Mouse (Mus musculus): ENCODE measurements at regions not wholly inside any gene's neighbourhood (a gene's known extent, or its start where the extent isn't known, plus 50 kb on each side); places are given as distances from the start of the nearest gene placed in this dataset.

GRCm38 (mm10) chr3:139780054-139780453 lies 574.6 kb downstream of the Stpg2 start:
- no peak for DNase-seq

- DNase-seq, result no peak
These were observed 577.9 kb downstream of the Stpg2 start for GRCm38 (mm10) chr3:139783406-139783805.

GRCm38 (mm10) chr3:139786510-139786909 lies 581.0 kb downstream of the Stpg2 start:
- no peak for DNase-seq

GRCm38 (mm10) chr3:139788854-139789253 lies 583.4 kb downstream of the Stpg2 start:
- no peak for DNase-seq

GRCm38 (mm10) chr3:139796685-139797084 lies 591.2 kb downstream of the Stpg2 start:
- no peak for DNase-seq

- DNase-seq, result no peak
These were observed 593.6 kb downstream of the Stpg2 start for GRCm38 (mm10) chr3:139799059-139799458.

GRCm38 (mm10) chr3:139802716-139803710 lies 597.5 kb downstream of the Stpg2 start:
- no peak for DNase-seq

- no peak for DNase-seq
These were observed 622.5 kb downstream of the Stpg2 start for GRCm38 (mm10) chr3:139828014-139828413.

GRCm38 (mm10) chr3:139828581-139828980 lies 623.1 kb downstream of the Stpg2 start:
- DNase-seq, result no peak

- no peak for DNase-seq
These were observed 627.1 kb downstream of the Stpg2 start for GRCm38 (mm10) chr3:139832599-139832998.

- DNase-seq, result no peak
These were observed 636.5 kb downstream of the Stpg2 start for GRCm38 (mm10) chr3:139842015-139842414.

GRCm38 (mm10) chr3:139842988-139843605 lies 637.6 kb downstream of the Stpg2 start:
- no peak for DNase-seq

- DNase-seq, result no peak
These were observed 638.9 kb downstream of the Stpg2 start for GRCm38 (mm10) chr3:139844443-139844842.

- peak; percentile 56 for DNase-seq
These were observed 642.3 kb downstream of the Stpg2 start for GRCm38 (mm10) chr3:139847826-139848225.

GRCm38 (mm10) chr3:139859966-139860635 lies 654.6 kb downstream of the Stpg2 start:
- DNase-seq, result no peak

- no peak for DNase-seq
These were observed 655.4 kb downstream of the Stpg2 start for GRCm38 (mm10) chr3:139860831-139861371.

- peak; percentile 71 to 72 for DNase-seq
These were observed 660.8 kb downstream of the Stpg2 start for GRCm38 (mm10) chr3:139866329-139866728.

- no peak for DNase-seq
These were observed 661.5 kb downstream of the Stpg2 start for GRCm38 (mm10) chr3:139867030-139867429.

GRCm38 (mm10) chr3:139867499-139867898 lies 662.0 kb downstream of the Stpg2 start:
- DNase-seq, result no peak

GRCm38 (mm10) chr3:139869779-139870178 lies 664.3 kb downstream of the Stpg2 start:
- no peak for DNase-seq

GRCm38 (mm10) chr3:139885942-139886860 lies 680.7 kb downstream of the Stpg2 start:
- DNase-seq, result peak; percentile 77 to 79

- no peak for DNase-seq
These were observed 681.8 kb downstream of the Stpg2 start for GRCm38 (mm10) chr3:139887265-139887664.
